Mouse (Mus musculus) ES-Bruce4 (cell line): Measurements from ENCODE around the gene Zfp398. TPM values are rescaled to one million over a fixed set of nuclear protein-coding genes. Genes with fewer than 3 reads are reported as not detected.

Experiments
- H3K27ac ChIP-seq: 2 replicates; pipeline ENCODE4 v1.5.1; 2012; ENCODE audit warnings: low read length, inconsistent platforms; ENCODE audit not compliant: insufficient read depth
- H3K27me3 ChIP-seq: 2 replicates; pipeline ENCODE4 v1.6.1; 2012; ENCODE audit warnings: mild to moderate bottlenecking, low read length, inconsistent platforms; ENCODE audit not compliant: control insufficient read depth, poor library complexity, insufficient read depth, severe bottlenecking
- H3K36me3 ChIP-seq: 2 replicates; pipeline ENCODE4 v1.6.1; 2012; ENCODE audit warnings: inconsistent platforms, mild to moderate bottlenecking, low read length, moderate library complexity; ENCODE audit not compliant: control insufficient read depth, poor library complexity, insufficient read depth, severe bottlenecking
- H3K4me1 ChIP-seq: one replicate; pipeline ENCODE4 v1.8.1; 2011; ENCODE audit warnings: low read length; ENCODE audit not compliant: control insufficient read depth, insufficient read depth
- H3K4me3 ChIP-seq: 2 replicates; pipeline ENCODE4 v1.5.1; 2011; ENCODE audit warnings: low read depth, mild to moderate bottlenecking, low read length
- H3K9ac ChIP-seq: 2 replicates; pipeline ENCODE4 v1.6.1; 2012; ENCODE audit warnings: low read depth, mild to moderate bottlenecking, inconsistent platforms; ENCODE audit not compliant: poor library complexity, severe bottlenecking
- H3K9me3 ChIP-seq: replicated peaks from 2 replicates; pipeline ENCODE4 v1.6.1; 2012; ENCODE audit warnings: mild to moderate bottlenecking, low read length, inconsistent platforms; ENCODE audit not compliant: control insufficient read depth, poor library complexity, insufficient read depth, severe bottlenecking
- CTCF ChIP-seq: IDR thresholded peaks from one replicate; pipeline ENCODE4 v1.8.1; 2011; ENCODE audit warnings: low read depth, low read length
- EP300 ChIP-seq: IDR thresholded peaks from 2 replicates; pipeline ENCODE4 v1.6.1; 2011; ENCODE audit warnings: low read depth, low read length; ENCODE audit not compliant: insufficient read depth
- POLR2A ChIP-seq: IDR thresholded peaks from one replicate; pipeline ENCODE4 v1.8.1; 2011; ENCODE audit warnings: low read length; ENCODE audit not compliant: insufficient read depth
- polyA plus RNA-seq: library from polyadenylated mRNA; stranded (reverse); fragments of >200 nt; gene quantifications from 2 replicates; pipeline ENCODE4 v1.2.4, GENCODE M21; 2011; ENCODE audit warnings: low read depth; ENCODE audit not compliant: missing spikeins, insufficient read depth, insufficient read length

Zfp398 gene
- polyA plus RNA-seq, 1 experiment: 3.0 TPM

GRCm38 (mm10) chr6:47911650-47912049 is 76.2 kb downstream of the Zfp398 start:
- H3K27me3 ChIP-seq: no peaks in the 10 kb centered on the region
- H3K36me3 ChIP-seq: no peaks in the 10 kb centered on the region
- no peak overlapping the region for H3K4me3 ChIP-seq
- no peaks in the 10 kb centered on the region for H3K4me1 ChIP-seq
- H3K9me3 ChIP-seq: no peaks in the 10 kb centered on the region
- H3K27ac ChIP-seq: no peak overlapping the region
- H3K9ac ChIP-seq: no peak overlapping the region
- TF ChIP-seq CTCF (no peak), POLR2A (no peak), EP300 (no peak)

GRCm38 (mm10) chr6:47912991-47913390 is 77.5 kb downstream of the Zfp398 start:
- H3K4me3 ChIP-seq: no peak overlapping the region
- no peak overlapping the region for H3K9ac ChIP-seq
- no peaks in the 10 kb centered on the region for H3K9me3 ChIP-seq
- TF ChIP-seq EP300 (no peak), POLR2A (no peak), CTCF (no peak)
- H3K36me3 ChIP-seq: no peaks in the 10 kb centered on the region
- H3K27ac ChIP-seq: no peak overlapping the region
- no peaks in the 10 kb centered on the region for H3K4me1 ChIP-seq
- H3K27me3 ChIP-seq: no peaks in the 10 kb centered on the region

- Histone ChIP-seq H3K4me1 (no peaks in the 10 kb centered on the region), H3K4me3 (no peak overlapping the region), H3K27me3 (no peaks in the 10 kb centered on the region), H3K36me3 (no peaks in the 10 kb centered on the region), H3K9ac (no peak overlapping the region), H3K27ac (no peak overlapping the region), H3K9me3 (no peaks in the 10 kb centered on the region)
- TF ChIP-seq CTCF: no peak
- TF ChIP-seq EP300: no peak
- TF ChIP-seq POLR2A: no peak
Measured at GRCm38 (mm10) chr6:47917051-47917450, 81.6 kb downstream of the Zfp398 start.

GRCm38 (mm10) chr6:47918768-47919274 is 83.4 kb downstream of the Zfp398 start:
- TF ChIP-seq POLR2A (no peak), CTCF (no peak)
- Histone ChIP-seq H3K4me1 (no peaks in the 10 kb centered on the region), H3K9me3 (no peaks in the 10 kb centered on the region), H3K27me3 (no peaks in the 10 kb centered on the region), H3K9ac (no peak overlapping the region), H3K27ac (0 out of 2 replicates have a peak overlapping the region, but pooled peaks have one; percentile 13), H3K36me3 (no peaks in the 10 kb centered on the region), H3K4me3 (no peak overlapping the region)

- TF ChIP-seq POLR2A (no peak), EP300 (no peak), CTCF (no peak)
- Histone ChIP-seq H3K9me3 (no peaks in the 10 kb centered on the region), H3K27ac (0 out of 2 replicates have a peak overlapping the region, but pooled peaks have one; percentile 38), H3K36me3 (no peaks in the 10 kb centered on the region), H3K4me1 (no peaks in the 10 kb centered on the region), H3K9ac (peak overlapping the region; percentile 78), H3K27me3 (no peaks in the 10 kb centered on the region), H3K4me3 (peak overlapping the region; percentile 60)
Measured at GRCm38 (mm10) chr6:47919646-47920446, 84.4 kb downstream of the Zfp398 start.
